Mouse (Mus musculus): ENCODE measurements at regions not wholly inside any gene's neighbourhood (a gene's known extent, or its start where the extent isn't known, plus 50 kb on each side); places are given as distances from the start of the nearest gene placed in this dataset.

DNA sequence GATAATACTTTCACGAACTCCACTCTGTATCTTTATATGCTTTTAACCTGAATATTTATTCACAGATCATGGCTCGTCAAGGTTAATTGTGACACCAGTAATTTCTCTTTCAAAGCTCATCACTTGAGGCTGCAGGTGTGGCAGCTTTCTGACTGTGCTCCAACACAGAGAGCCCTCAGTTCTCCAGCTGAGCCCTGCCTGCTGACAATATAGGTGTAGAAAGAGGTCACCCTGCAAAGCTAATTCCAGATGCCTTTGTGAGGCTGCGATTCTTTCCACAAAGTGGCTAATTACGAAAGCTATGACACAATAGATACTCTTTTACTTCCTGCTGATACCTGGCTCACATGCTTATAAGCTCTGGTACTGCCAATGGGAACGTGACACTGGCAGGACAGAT, 64.0 kb downstream of the Slitrk5 start:
- Histone ChIP-seq H3K9ac (ENCODE audit: low read depth, low read length) (no peak overlapping the region), H3K36me3 (ENCODE audit: control insufficient read depth, insufficient read depth) (no peaks in the 10 kb centered on the region), H3K27ac (ENCODE audit: low read depth, low read length) (no peak overlapping the region), H3K4me3 (ENCODE audit: low read depth, low read length) (no peak overlapping the region), H3K9me3 (ENCODE audit: control insufficient read depth) (no peaks in the 10 kb centered on the region), H3K4me1 (replicated peaks; ENCODE audit: control insufficient read depth, insufficient read depth, low read length) (no peaks in the 10 kb centered on the region), H3K27me3 (replicated peaks; ENCODE audit: control insufficient read depth, insufficient read depth, low read length) (no peaks in the 10 kb centered on the region), H3K4me2 (replicated peaks; ENCODE audit: low read depth) (no peak overlapping the region)
- ATAC-seq: no peak
- TF ChIP-seq CTCF (IDR thresholded peaks at IDR 0.05; ENCODE audit: low read depth): no peak
- WGBS: 73% methylated on average over 5 of the region's 5 CpGs

DNA sequence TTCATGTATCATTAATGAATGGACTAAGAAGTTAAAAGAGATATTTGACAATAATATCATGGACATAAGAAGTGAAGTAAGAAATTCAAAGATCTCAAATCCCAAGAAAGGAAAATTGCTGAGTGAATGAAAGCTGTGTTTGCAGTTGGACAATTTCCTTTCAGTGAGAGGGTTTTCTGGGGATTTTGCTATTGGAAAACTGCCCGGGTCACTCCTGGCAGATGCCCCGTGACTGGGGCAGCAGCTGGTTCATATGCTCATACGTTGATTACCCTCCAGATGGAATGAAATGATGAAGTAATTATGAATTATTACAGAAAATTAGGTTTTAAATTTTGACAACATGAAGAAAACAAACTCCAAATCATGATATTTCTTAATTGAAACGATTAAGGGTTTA, 88.7 kb downstream of the Slitrk5 start:
- Histone ChIP-seq H3K9ac (ENCODE audit: low read depth, low read length) (no peak overlapping the region), H3K4me2 (replicated peaks; ENCODE audit: low read depth) (no peak overlapping the region), H3K9me3 (ENCODE audit: control insufficient read depth) (no peaks in the 10 kb centered on the region), H3K4me3 (ENCODE audit: low read depth, low read length) (no peak overlapping the region), H3K27ac (ENCODE audit: low read depth, low read length) (no peak overlapping the region), H3K36me3 (ENCODE audit: control insufficient read depth, insufficient read depth) (no peaks in the 10 kb centered on the region), H3K4me1 (replicated peaks; ENCODE audit: control insufficient read depth, insufficient read depth, low read length) (no peaks in the 10 kb centered on the region), H3K27me3 (replicated peaks; ENCODE audit: control insufficient read depth, insufficient read depth, low read length) (no peaks in the 10 kb centered on the region)
- no peak for TF ChIP-seq CTCF (IDR thresholded peaks at IDR 0.05; ENCODE audit: low read depth)
- 66% methylated on average over 4 of the region's 4 CpGs for WGBS
- no peak for ATAC-seq

DNA sequence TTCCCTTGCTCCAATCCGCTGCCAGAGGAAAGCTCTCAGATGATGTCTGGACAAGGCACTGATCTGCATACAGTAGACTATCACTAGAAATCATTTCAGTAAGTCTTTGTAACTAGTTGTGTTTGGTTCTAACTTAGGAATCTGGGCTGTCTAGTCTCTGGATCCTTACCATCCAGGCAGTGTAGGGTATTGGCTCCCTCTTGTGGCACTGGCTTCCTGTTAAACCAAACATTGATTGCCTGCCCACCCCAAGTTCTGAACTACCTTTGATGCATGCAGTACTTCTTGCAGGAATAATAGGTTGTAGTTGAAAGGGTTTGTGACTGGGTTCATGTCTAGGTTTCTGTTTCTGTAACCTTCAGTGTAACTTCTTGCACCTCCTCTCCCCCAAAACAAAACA, 103.3 kb downstream of the Slitrk5 start:
- ATAC-seq: no peak
- WGBS: 46% methylated on average over 1 of the region's 1 CpGs
- Histone ChIP-seq H3K36me3 (ENCODE audit: control insufficient read depth, insufficient read depth) (no peaks in the 10 kb centered on the region), H3K4me3 (ENCODE audit: low read depth, low read length) (no peak overlapping the region), H3K9me3 (ENCODE audit: control insufficient read depth) (no peaks in the 10 kb centered on the region), H3K4me2 (replicated peaks; ENCODE audit: low read depth) (no peak overlapping the region), H3K27ac (ENCODE audit: low read depth, low read length) (no peak overlapping the region), H3K9ac (ENCODE audit: low read depth, low read length) (no peak overlapping the region), H3K27me3 (replicated peaks; ENCODE audit: control insufficient read depth, insufficient read depth, low read length) (no peaks in the 10 kb centered on the region), H3K4me1 (replicated peaks; ENCODE audit: control insufficient read depth, insufficient read depth, low read length) (no peaks in the 10 kb centered on the region)
- TF ChIP-seq CTCF (IDR thresholded peaks at IDR 0.05; ENCODE audit: low read depth): peak; percentile 48

DNA sequence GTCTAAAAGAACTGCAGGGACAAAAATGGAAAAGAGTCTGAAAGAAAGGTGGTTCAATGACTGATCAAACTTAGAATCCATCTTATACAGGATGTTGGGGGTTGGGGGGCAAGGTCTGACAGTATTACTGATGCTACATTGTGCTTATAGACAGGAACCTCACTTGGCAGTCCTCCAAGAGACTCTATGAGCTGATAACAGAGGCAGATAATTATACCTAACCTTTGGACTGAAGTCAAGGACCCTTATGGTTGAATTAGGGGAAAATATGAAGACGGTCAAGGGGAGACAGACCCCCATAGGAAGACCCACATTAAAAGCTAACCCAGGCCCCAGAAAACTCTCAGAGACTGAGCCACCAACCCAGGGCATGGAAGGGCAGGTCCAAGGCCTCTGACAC, 133.1 kb downstream of the Slitrk5 start:
- Histone ChIP-seq H3K36me3 (ENCODE audit: control insufficient read depth, insufficient read depth) (no peaks in the 10 kb centered on the region), H3K4me2 (replicated peaks; ENCODE audit: low read depth) (no peak overlapping the region), H3K27ac (ENCODE audit: low read depth, low read length) (no peak overlapping the region), H3K4me1 (replicated peaks; ENCODE audit: control insufficient read depth, insufficient read depth, low read length) (no peaks in the 10 kb centered on the region), H3K4me3 (ENCODE audit: low read depth, low read length) (no peak overlapping the region), H3K9me3 (ENCODE audit: control insufficient read depth) (no peaks in the 10 kb centered on the region), H3K27me3 (replicated peaks; ENCODE audit: control insufficient read depth, insufficient read depth, low read length) (no peaks in the 10 kb centered on the region), H3K9ac (ENCODE audit: low read depth, low read length) (no peak overlapping the region)
- WGBS: 39% methylated on average over 1 of the region's 1 CpGs
- no peak for TF ChIP-seq CTCF (IDR thresholded peaks at IDR 0.05; ENCODE audit: low read depth)
- no peak for ATAC-seq

DNA sequence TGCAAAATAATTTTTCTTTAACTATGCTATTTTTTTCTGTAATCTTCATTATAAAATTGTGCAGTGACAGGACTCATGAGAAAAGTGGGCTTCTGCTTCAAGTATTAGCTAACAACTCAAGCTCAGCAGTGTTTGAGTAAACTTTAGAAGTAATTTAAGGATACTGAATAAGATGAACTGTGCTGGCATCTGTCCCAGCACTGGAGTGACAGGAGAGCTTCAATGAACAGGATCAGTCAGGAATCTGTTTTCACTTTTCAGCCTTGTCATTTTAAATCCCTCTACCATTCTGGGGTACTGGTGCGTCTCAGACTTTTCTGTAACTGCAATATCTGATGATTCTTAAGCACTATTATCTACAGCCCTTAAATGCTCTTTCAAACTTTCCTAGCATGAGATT, 135.0 kb downstream of the Slitrk5 start:
- no peak for ATAC-seq
- TF ChIP-seq CTCF (IDR thresholded peaks at IDR 0.05; ENCODE audit: low read depth): no peak
- 82% methylated on average over 1 of the region's 1 CpGs for WGBS
- Histone ChIP-seq H3K4me1 (replicated peaks; ENCODE audit: control insufficient read depth, insufficient read depth, low read length) (no peaks in the 10 kb centered on the region), H3K4me2 (replicated peaks; ENCODE audit: low read depth) (no peak overlapping the region), H3K27ac (ENCODE audit: low read depth, low read length) (no peak overlapping the region), H3K4me3 (ENCODE audit: low read depth, low read length) (no peak overlapping the region), H3K9me3 (ENCODE audit: control insufficient read depth) (no peaks in the 10 kb centered on the region), H3K9ac (ENCODE audit: low read depth, low read length) (no peak overlapping the region), H3K36me3 (ENCODE audit: control insufficient read depth, insufficient read depth) (no peaks in the 10 kb centered on the region), H3K27me3 (replicated peaks; ENCODE audit: control insufficient read depth, insufficient read depth, low read length) (no peaks in the 10 kb centered on the region)

DNA sequence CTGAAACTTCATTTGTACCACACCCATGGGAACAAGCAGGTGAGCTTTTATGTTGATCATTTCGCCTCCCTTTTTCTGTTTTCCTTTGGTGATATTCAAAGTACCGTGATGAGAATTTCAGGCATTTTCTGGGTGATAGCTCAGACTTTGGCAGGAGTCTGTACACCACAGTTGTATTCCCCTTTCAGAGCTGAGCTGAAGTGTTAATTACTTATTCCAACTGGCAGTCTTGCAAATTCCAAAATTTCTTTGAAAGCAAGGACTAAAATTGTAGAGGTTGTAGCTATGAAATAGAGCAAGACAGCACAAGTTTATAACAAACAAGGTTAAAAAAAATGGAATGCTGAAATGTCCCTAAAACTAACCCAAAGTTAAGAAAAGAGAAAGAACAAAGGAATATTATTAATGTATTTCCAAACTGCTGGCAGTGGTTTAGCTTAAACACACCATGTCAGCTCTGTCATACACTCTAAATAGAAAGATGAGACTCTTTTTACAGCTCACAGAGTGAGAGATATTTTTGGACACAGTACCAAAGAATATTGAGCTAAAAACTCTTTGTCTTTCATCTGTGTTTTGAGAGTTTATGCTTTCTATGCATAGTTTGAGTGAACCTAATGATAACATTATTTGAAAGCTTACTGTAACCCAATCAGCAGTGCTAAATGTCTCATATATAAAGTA, 147.3 kb downstream of the Slitrk5 start:
- TF ChIP-seq CTCF (IDR thresholded peaks at IDR 0.05; ENCODE audit: low read depth): no peak
- H3K27me3 ChIP-seq (replicated peaks; ENCODE audit: control insufficient read depth, insufficient read depth, low read length): no peaks in the 10 kb centered on the region
- H3K4me3 ChIP-seq (ENCODE audit: low read depth, low read length): no peak overlapping the region
- WGBS: 78% methylated on average over 2 of the region's 2 CpGs
- H3K36me3 ChIP-seq (ENCODE audit: control insufficient read depth, insufficient read depth): no peaks in the 10 kb centered on the region
- H3K9ac ChIP-seq (ENCODE audit: low read depth, low read length): no peak overlapping the region
- no peak for ATAC-seq
- H3K4me2 ChIP-seq (replicated peaks; ENCODE audit: low read depth): no peak overlapping the region
- no peaks in the 10 kb centered on the region for H3K9me3 ChIP-seq (ENCODE audit: control insufficient read depth)
- no peaks in the 10 kb centered on the region for H3K4me1 ChIP-seq (replicated peaks; ENCODE audit: control insufficient read depth, insufficient read depth, low read length)
- no peak overlapping the region for H3K27ac ChIP-seq (ENCODE audit: low read depth, low read length)

Data from intestine, postnatal 0 days (tissue).